Mouse (Mus musculus) bone marrow macrophage, adult 2 months (primary cell): ENCODE measurements around the gene Srrt. TPM values are rescaled to one million over a fixed set of nuclear protein-coding genes. Genes with fewer than 3 reads are reported as not detected.
"Not testable (repeated sequence)": the region's sequence is repeated elsewhere in the genome, so short reads cannot be mapped to it uniquely, and the experiment has no call there.

Experiments
- H3K27ac ChIP-seq: 2 replicates; pipeline ENCODE4 v1.5.1; 2012; ENCODE audit warnings: low read depth, low read length; ENCODE audit not compliant: insufficient read depth
- H3K4me1 ChIP-seq: 2 replicates; pipeline ENCODE4 v1.6.1; 2012; ENCODE audit warnings: low read length; ENCODE audit not compliant: control insufficient read depth, insufficient read depth
- H3K4me3 ChIP-seq: 2 replicates; pipeline ENCODE4 v1.5.1; 2012; ENCODE audit warnings: mild to moderate bottlenecking, low read length, moderate library complexity; ENCODE audit not compliant: insufficient read depth
- CTCF ChIP-seq: IDR thresholded peaks from 2 replicates; pipeline ENCODE4 v1.5.1; 2012; ENCODE audit warnings: low read depth, mild to moderate bottlenecking, low read length, moderate library complexity
- POLR2A ChIP-seq: IDR thresholded peaks from 2 replicates; pipeline ENCODE4 v1.6.1; 2012; ENCODE audit warnings: mild to moderate bottlenecking, low read depth, low read length, borderline replicate concordance
- polyA plus RNA-seq: library from polyadenylated mRNA; stranded (reverse); fragments of >200 nt; gene quantifications from 2 replicates; pipeline ENCODE4 v1.2.4, GENCODE M21; 2012; ENCODE audit not compliant: missing spikeins, insufficient read depth, insufficient read length

The Srrt gene
- polyA plus RNA-seq, 1 experiment = 172 TPM

- H3K4me1 ChIP-seq = peaks cover 9% of the 10 kb centered on the region
- no peak overlapping the region for H3K4me3 ChIP-seq
- TF ChIP-seq POLR2A (no peak), CTCF (no peak)
- H3K27ac ChIP-seq = no peak overlapping the region
These were observed 17.7 kb downstream of the Srrt start for GRCm38 (mm10) chr5:137289591-137290365.

- TF ChIP-seq POLR2A = no peak
- no peak for TF ChIP-seq CTCF
- Histone ChIP-seq H3K4me3 (no peak overlapping the region), H3K4me1 (peaks cover 9% of the 10 kb centered on the region; the same call in 1 of the 2 replicates), H3K27ac (no peak overlapping the region)
These were observed 18.4 kb downstream of the Srrt start for GRCm38 (mm10) chr5:137288999-137289470.

- H3K4me3 ChIP-seq = no peak overlapping the region
- H3K27ac ChIP-seq = no peak overlapping the region
- peaks cover 9% of the 10 kb centered on the region; the same call in 1 of the 2 replicates for H3K4me1 ChIP-seq
- TF ChIP-seq POLR2A (no peak), CTCF (no peak)
These were observed 19.3 kb downstream of the Srrt start for GRCm38 (mm10) chr5:137287953-137288743.

GRCm38 (mm10) chr5:137287032-137287952 is 20.2 kb downstream of the Srrt start, which contains the start of gene Ache:
Gene Ache (plus strand): TSS chr5:137287519.
- TF ChIP-seq CTCF = no peak
- no peak for TF ChIP-seq POLR2A
- H3K4me3 ChIP-seq = peak within 1 kb of the TSS; percentile 32
- H3K27ac ChIP-seq = no peak within 1 kb of the TSS
- peaks cover 9% of the 10 kb centered on the region; the same call in 1 of the 2 replicates for H3K4me1 ChIP-seq

GRCm38 (mm10) chr5:137286655-137287031 is 20.8 kb downstream of the Srrt start:
- H3K4me3 ChIP-seq = no peak overlapping the region
- H3K4me1 ChIP-seq = peaks cover 9% of the 10 kb centered on the region; the same call in 1 of the 2 replicates
- no peak overlapping the region for H3K27ac ChIP-seq
- TF ChIP-seq CTCF (peak; percentile 64), POLR2A (no peak)

- Histone ChIP-seq H3K4me3 (no peak overlapping the region), H3K27ac (no peak overlapping the region), H3K4me1 (peaks cover 9% of the 10 kb centered on the region; the same call in 1 of the 2 replicates)
- no peak for TF ChIP-seq POLR2A
These were observed 21.5 kb downstream of the Srrt start for GRCm38 (mm10) chr5:137285986-137286385.

- TF ChIP-seq POLR2A (no peak), CTCF (peak; percentile 38; the same call in 1 of the 2 replicates)
- peaks cover 9% of the 10 kb centered on the region; the same call in 1 of the 2 replicates for H3K4me1 ChIP-seq
- H3K4me3 ChIP-seq = no peak overlapping the region
- no peak overlapping the region for H3K27ac ChIP-seq
These were observed 22.4 kb downstream of the Srrt start for GRCm38 (mm10) chr5:137285045-137285444.

GRCm38 (mm10) chr5:137284411-137284810 is 23.1 kb downstream of the Srrt start:
- H3K4me1 ChIP-seq, H3K27ac ChIP-seq: not testable (repeated sequence)

GRCm38 (mm10) chr5:137277360-137278342 is 29.8 kb downstream of the Srrt start:
- Histone ChIP-seq H3K4me1 (no peaks in the 10 kb centered on the region), H3K4me3 (no peak overlapping the region), H3K27ac (no peak overlapping the region)
- TF ChIP-seq CTCF (peak; percentile 21; the same call in 1 of the 2 replicates), POLR2A (no peak)

More at GRCm38 (mm10) chr5:137284411-137284810, 23.1 kb downstream of the Srrt start:
- H3K4me3 ChIP-seq = not testable (repeated sequence)
